Mouse (Mus musculus) CH12.LX (cell line): ENCODE data around the gene Ifnar1. TPM values are rescaled to one million over a fixed set of nuclear protein-coding genes. Genes with fewer than 3 reads are reported as not detected.

ENCODE experiments used
- DNase-seq: peaks from one replicate; pipeline ENCODE4 v3.0.0-alpha.2; 2013; ENCODE audit errors: extremely low read depth
- H3K27ac ChIP-seq: 2 replicates; pipeline ENCODE4 v1.5.1; 2012; ENCODE audit warnings: low read depth, mild to moderate bottlenecking, control low read depth, moderate library complexity; ENCODE audit not compliant: insufficient read depth
- H3K27me3 ChIP-seq: replicated peaks from 2 replicates; pipeline ENCODE3; 2012; ENCODE audit warnings: inconsistent platforms
- H3K36me3 ChIP-seq, 2 experiments: replicated peaks in 1 of 2; 2 replicates each; pipeline versions ENCODE3 to v1.6.1; 2012; ENCODE audit warnings: inconsistent platforms in 1 of 2, low read length in 1 of 2, mild to moderate bottlenecking in 1 of 2, mixed read lengths in 1 of 2, moderate library complexity in 1 of 2; ENCODE audit not compliant: control insufficient read depth in 1 of 2, insufficient read depth in 1 of 2
- H3K4me1 ChIP-seq, 2 experiments: 2 replicates each; pipeline ENCODE4 v1.6.1; 2012; ENCODE audit warnings: inconsistent platforms in 1 of 2, moderate library complexity in 1 of 2; ENCODE audit not compliant: insufficient read depth in 2 of 2, control insufficient read depth in 1 of 2
- H3K4me2 ChIP-seq: 2 replicates; pipeline ENCODE4 v1.6.1; 2012; ENCODE audit warnings: low read depth, mild to moderate bottlenecking, control low read depth; ENCODE audit not compliant: poor library complexity, insufficient read depth, severe bottlenecking
- H3K4me3 ChIP-seq, 3 experiments: fragments of 150-350 bp in 1 of 3; sonication (generic) in 1 of 3; replicated peaks in 1 of 3; 2 replicates each; pipeline versions ENCODE3 to v1.5.1; 2011 to 2012; ENCODE audit warnings: low read depth in 2 of 3, low read length in 2 of 3, mild to moderate bottlenecking in 2 of 3, moderate library complexity in 2 of 3, control low read depth in 1 of 3, improper control_type of control experiment in 1 of 3, inconsistent platforms in 1 of 3, mixed read lengths in 1 of 3; ENCODE audit not compliant: poor library complexity in 1 of 3
- H3K79me2 ChIP-seq: replicated peaks from 2 replicates; pipeline ENCODE4 v1.6.1; 2012; ENCODE audit warnings: mild to moderate bottlenecking, moderate library complexity; ENCODE audit not compliant: control insufficient read depth, poor library complexity, insufficient read depth, severe bottlenecking; ENCODE audit errors: extremely low read depth
- H3K9ac ChIP-seq: 2 replicates; pipeline ENCODE4 v1.6.1; 2012; ENCODE audit warnings: low read depth, mild to moderate bottlenecking, control low read depth, moderate library complexity; ENCODE audit not compliant: insufficient read depth
- H3K9me3 ChIP-seq: replicated peaks from 2 replicates; pipeline ENCODE3; 2012; ENCODE audit warnings: low read length, inconsistent platforms, mixed read lengths
- BHLHE40 ChIP-seq: IDR thresholded peaks from 2 replicates; pipeline ENCODE4 v1.6.1; 2011; ENCODE audit warnings: mild to moderate bottlenecking, low read depth, low read length, improper control_type of control experiment
- CHD1 ChIP-seq: IDR thresholded peaks from 2 replicates; pipeline ENCODE4 v1.6.1; 2012; ENCODE audit warnings: low read depth, low read length, improper control_type of control experiment, inconsistent platforms
- CHD2 ChIP-seq: IDR thresholded peaks from 2 replicates; pipeline ENCODE4 v1.6.1; 2011; ENCODE audit warnings: low read length, improper control_type of control experiment
- CTCF ChIP-seq, 2 experiments: IDR thresholded peaks in 1 of 2; conservative IDR thresholded peaks in 1 of 2; 2 replicates each; pipeline ENCODE4 v1.5.1; 2011 to 2012; ENCODE audit warnings: low read depth in 2 of 2, low read length in 2 of 2, improper control_type of control experiment in 1 of 2, inconsistent platforms in 1 of 2, mild to moderate bottlenecking in 1 of 2, moderate library complexity in 1 of 2
- E2F4 ChIP-seq: IDR thresholded peaks from 2 replicates; pipeline ENCODE4 v1.6.1; 2011; ENCODE audit warnings: low read depth, low read length, improper control_type of control experiment; ENCODE audit not compliant: insufficient replicate concordance
- ELF1 ChIP-seq: IDR thresholded peaks from 2 replicates; pipeline ENCODE4 v1.6.1; 2014; ENCODE audit warnings: low read depth, mild to moderate bottlenecking, inconsistent platforms, low read length, improper control_type of control experiment
- EP300 ChIP-seq: IDR thresholded peaks from 2 replicates; pipeline ENCODE4 v1.6.1; 2011; ENCODE audit warnings: low read length, improper control_type of control experiment
- ETS1 ChIP-seq: conservative IDR thresholded peaks from 2 replicates; pipeline ENCODE4 v1.6.1; 2012; ENCODE audit warnings: low read depth, mild to moderate bottlenecking, inconsistent platforms, low read length, improper control_type of control experiment, moderate library complexity
- GABPA ChIP-seq: IDR thresholded peaks from 2 replicates; pipeline ENCODE4 v1.6.1; 2012; ENCODE audit warnings: low read depth, low read length, improper control_type of control experiment, inconsistent platforms; ENCODE audit not compliant: insufficient replicate concordance
- HCFC1 ChIP-seq: IDR thresholded peaks from 2 replicates; pipeline ENCODE4 v1.6.1; 2012; ENCODE audit warnings: low read depth, mild to moderate bottlenecking, inconsistent platforms, low read length, improper control_type of control experiment
- IRF4 ChIP-seq: IDR thresholded peaks from 2 replicates; pipeline ENCODE4 v1.6.1; 2014; ENCODE audit warnings: low read depth, mild to moderate bottlenecking, inconsistent platforms, low read length, improper control_type of control experiment
- JUN ChIP-seq: IDR thresholded peaks from 2 replicates; pipeline ENCODE4 v1.6.1; 2011; ENCODE audit warnings: low read depth, mild to moderate bottlenecking, low read length, improper control_type of control experiment, moderate library complexity; ENCODE audit not compliant: insufficient read depth
- JUND ChIP-seq: conservative IDR thresholded peaks from 2 replicates; pipeline ENCODE4 v1.6.1; 2011; ENCODE audit warnings: low read depth, low read length, improper control_type of control experiment
- KAT2A ChIP-seq: IDR thresholded peaks from 2 replicates; pipeline ENCODE4 v1.6.1; 2012; ENCODE audit warnings: low read length, improper control_type of control experiment, inconsistent platforms; ENCODE audit not compliant: insufficient replicate concordance
- MAFK ChIP-seq: IDR thresholded peaks from 2 replicates; pipeline ENCODE4 v1.6.1; 2011; ENCODE audit warnings: low read length, improper control_type of control experiment; ENCODE audit not compliant: insufficient replicate concordance
- MAX ChIP-seq: IDR thresholded peaks from 2 replicates; pipeline ENCODE4 v1.6.1; 2011; ENCODE audit warnings: low read length, improper control_type of control experiment
- MAZ ChIP-seq: IDR thresholded peaks from 2 replicates; pipeline ENCODE4 v1.6.1; 2012; ENCODE audit warnings: low read depth, mild to moderate bottlenecking, inconsistent platforms, low read length, improper control_type of control experiment, moderate library complexity
- MEF2A ChIP-seq: IDR thresholded peaks from 2 replicates; pipeline ENCODE4 v1.6.1; 2014; ENCODE audit warnings: low read depth, mild to moderate bottlenecking, inconsistent platforms, low read length, improper control_type of control experiment, borderline replicate concordance
- MXI1 ChIP-seq: IDR thresholded peaks from 2 replicates; pipeline ENCODE4 v1.6.1; 2011; ENCODE audit warnings: mild to moderate bottlenecking, low read depth, low read length, improper control_type of control experiment
- MYC ChIP-seq: IDR thresholded peaks from 2 replicates; pipeline ENCODE4 v1.6.1; 2011; ENCODE audit warnings: low read depth, mild to moderate bottlenecking, improper control_type of control experiment, low read length
- NELFE ChIP-seq: IDR thresholded peaks from 2 replicates; pipeline ENCODE4 v1.6.1; 2011; ENCODE audit warnings: low read depth, low read length, improper control_type of control experiment
- NRF1 ChIP-seq: IDR thresholded peaks from 2 replicates; pipeline ENCODE4 v1.6.1; 2014; ENCODE audit warnings: low read depth, mild to moderate bottlenecking, inconsistent platforms, low read length, improper control_type of control experiment, moderate library complexity
- PAX5 ChIP-seq: IDR thresholded peaks from 2 replicates; pipeline ENCODE4 v1.6.1; 2012; ENCODE audit warnings: low read length, inconsistent platforms, mixed read lengths
- POLR2A ChIP-seq: IDR thresholded peaks from 2 replicates; pipeline ENCODE4 v1.6.1; 2011; ENCODE audit warnings: low read depth, mild to moderate bottlenecking, improper control_type of control experiment, low read length
- POLR2AphosphoS2 ChIP-seq: IDR thresholded peaks from 2 replicates; pipeline ENCODE4 v1.6.1; 2011; ENCODE audit warnings: low read depth, low read length, improper control_type of control experiment
- RAD21 ChIP-seq: IDR thresholded peaks from 2 replicates; pipeline ENCODE4 v1.6.1; 2011; ENCODE audit warnings: low read depth, mild to moderate bottlenecking, low read length, improper control_type of control experiment, moderate library complexity
- RCOR1 ChIP-seq: conservative IDR thresholded peaks from 2 replicates; pipeline ENCODE4 v1.6.1; 2012; ENCODE audit warnings: low read depth, mild to moderate bottlenecking, inconsistent platforms, low read length, improper control_type of control experiment
- SIN3A ChIP-seq: IDR thresholded peaks from 2 replicates; pipeline ENCODE4 v1.6.1; 2012; ENCODE audit warnings: low read length, improper control_type of control experiment, inconsistent platforms
- SMC3 ChIP-seq: IDR thresholded peaks from 2 replicates; pipeline ENCODE4 v1.6.1; 2011; ENCODE audit warnings: low read depth, low read length, improper control_type of control experiment
- TBP ChIP-seq: conservative IDR thresholded peaks from 2 replicates; pipeline ENCODE4 v1.6.1; 2011; ENCODE audit warnings: low read depth, low read length, improper control_type of control experiment
- TCF12 ChIP-seq: IDR thresholded peaks from 2 replicates; pipeline ENCODE4 v1.6.1; 2014; ENCODE audit warnings: low read depth, mild to moderate bottlenecking, inconsistent platforms, low read length, improper control_type of control experiment
- UBTF ChIP-seq: IDR thresholded peaks from 2 replicates; pipeline ENCODE4 v1.6.1; 2012; ENCODE audit warnings: low read depth, mild to moderate bottlenecking, inconsistent platforms, low read length, improper control_type of control experiment, moderate library complexity
- USF1 ChIP-seq: IDR thresholded peaks from 2 replicates; pipeline ENCODE4 v1.6.1; 2014; ENCODE audit warnings: low read depth, mild to moderate bottlenecking, inconsistent platforms, low read length, improper control_type of control experiment
- USF2 ChIP-seq: conservative IDR thresholded peaks from 2 replicates; pipeline ENCODE4 v1.6.1; 2011; ENCODE audit warnings: low read depth, low read length, improper control_type of control experiment
- ZC3H11A ChIP-seq: IDR thresholded peaks from 2 replicates; pipeline ENCODE4 v1.6.1; 2012; ENCODE audit warnings: low read depth, mild to moderate bottlenecking, inconsistent platforms, low read length, improper control_type of control experiment
- ZKSCAN1 ChIP-seq: IDR thresholded peaks from 2 replicates; pipeline ENCODE4 v1.6.1; 2012; ENCODE audit warnings: low read depth, inconsistent platforms, low read length, improper control_type of control experiment, borderline replicate concordance
- ZMIZ1 ChIP-seq: IDR thresholded peaks from 2 replicates; pipeline ENCODE4 v1.6.1; 2012; ENCODE audit warnings: low read depth, mild to moderate bottlenecking, inconsistent platforms, low read length, improper control_type of control experiment
- ZNF384 ChIP-seq: IDR thresholded peaks from 2 replicates; pipeline ENCODE4 v1.6.1; 2012; ENCODE audit warnings: low read depth, low read length, improper control_type of control experiment, inconsistent platforms
- dilution Hi-C: fragments of 300-500 bp; cut with MboI; formaldehyde crosslinking; loops from 2 replicates; pipeline ENCODE4 v1.14.3; 2020; ENCODE audit warnings: low sequenced_read_pairs; ENCODE audit not compliant: extremely low pct_unique_long_range_greater_than_20kb, extremely low pct_ligation_motif_present
- in situ Hi-C: fragments of 300-500 bp; cut with MboI; formaldehyde crosslinking; loops from 3 replicates; pipeline ENCODE4 v1.14.3; 2019; ENCODE audit warnings: low sequenced_read_pairs, low pct_ligation_motif_present, low pct_unique_long_range_greater_than_20kb, mixed read lengths
- polyA plus RNA-seq: library from polyadenylated mRNA; unstranded; fragments of >175 nt; gene quantifications from 2 replicates; pipeline ENCODE4 v1.2.1, GENCODE M21; 2012; ENCODE audit warnings: low read depth; ENCODE audit not compliant: insufficient read length
- total RNA-seq, 2 experiments: library from RNA; depleted of rRNA; stranded (reverse); fragments of 300-350 nt in 1 of 2; fragments of >200 nt in 1 of 2; gene quantifications; 2 replicates each; pipeline ENCODE4 v1.2.3; 2012 to 2014

Ifnar1 gene
- total and polyA plus RNA-seq, 3 experiments = 32.8 to 49.4 (median 40.3) TPM

DNA sequence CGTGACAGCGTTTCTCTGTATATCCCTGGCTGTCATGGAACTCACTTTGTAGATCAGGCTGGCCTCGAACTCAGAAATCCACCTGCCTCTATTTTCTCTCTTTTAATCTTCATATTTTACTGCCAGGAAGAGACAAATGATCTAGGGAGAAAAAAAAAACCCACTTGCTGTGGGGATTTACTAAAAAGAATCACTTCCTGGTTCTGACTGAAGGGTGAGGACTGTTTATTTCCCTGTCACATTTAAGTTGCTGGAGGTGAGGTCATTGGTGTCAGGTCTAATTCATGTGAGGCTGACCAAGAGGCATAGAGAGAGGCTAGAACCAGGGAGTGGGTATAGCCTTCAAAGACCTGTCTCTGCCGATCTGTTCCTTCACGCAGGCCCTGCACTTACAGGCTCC, 64.6 kb downstream of the Ifnar1 start:
- Histone ChIP-seq H3K27ac (peak overlapping the region; percentile 18; the same call in 1 of the 2 replicates), H3K4me1 (peaks cover 22 to 67% of the 10 kb centered on the region in 2 experiments), H3K4me3 (peak overlapping the region in 2 of 3 experiments; percentile 85 to 99), H3K4me2 (peak overlapping the region; percentile 97)
- in situ Hi-C loops = no loop called here
- peak; percentile 87 for TF ChIP-seq ELF1
- peak; percentile 72 for TF ChIP-seq EP300
- no peak for TF ChIP-seq MAZ
- peak; percentile 93 for TF ChIP-seq ZNF384
- no peak; the same call in 1 of the 2 replicates for TF ChIP-seq RCOR1
- no peak for TF ChIP-seq CHD2
- peak; percentile 72 for TF ChIP-seq IRF4
- TF ChIP-seq RAD21 = no peak
- no peak for TF ChIP-seq CTCF (conservative IDR thresholded peaks at IDR 0.05 in 1 of 2, IDR thresholded peaks at IDR 0.05 in 1 of 2; ENCODE audit: low read depth in 2 of 2, low read length in 2 of 2)
- peak; percentile 82 for TF ChIP-seq SIN3A
- peak; percentile 59; the same call in 1 of the 2 replicates for TF ChIP-seq ETS1
- TF ChIP-seq MEF2A = no peak
- TF ChIP-seq BHLHE40 = peak; percentile 74
- no peak for TF ChIP-seq NRF1
- no peak for TF ChIP-seq SMC3
- TF ChIP-seq MAFK = no peak
- no peak for TF ChIP-seq GABPA
- peak; percentile 33; the same call in 1 of the 2 replicates for TF ChIP-seq MYC
- TF ChIP-seq NELFE = no peak
- peak; percentile 48; the same call in 1 of the 2 replicates for TF ChIP-seq JUND
- TF ChIP-seq ZMIZ1 = no peak
- no peak for TF ChIP-seq UBTF
- no peak for TF ChIP-seq PAX5
- TF ChIP-seq KAT2A = no peak
- TF ChIP-seq USF1 = no peak
- no peak for TF ChIP-seq ZKSCAN1
- peak; percentile 78; the same call in 1 of the 2 replicates for TF ChIP-seq MXI1
- TF ChIP-seq JUN = peak; percentile 72
- TF ChIP-seq POLR2A = no peak
- no peak for TF ChIP-seq TBP
- TF ChIP-seq TCF12 = no peak
- TF ChIP-seq HCFC1 = no peak
- no peak for TF ChIP-seq E2F4
- TF ChIP-seq POLR2AphosphoS2 = no peak
- no peak; the same call in 1 of the 2 replicates for TF ChIP-seq CHD1
- peak; percentile 45; the same call in 1 of the 2 replicates for TF ChIP-seq MAX
- no peak for TF ChIP-seq USF2
- TF ChIP-seq ZC3H11A = no peak
- TF ChIP-seq, all 38 proteins: peak for 12
- dilution Hi-C loops = no loop called here
- Histone ChIP-seq H3K9me3 (no peaks in the 10 kb centered on the region), H3K27me3 (no peaks in the 10 kb centered on the region), H3K79me2 (peaks cover 67% of the 10 kb centered on the region), H3K9ac (peak overlapping the region; percentile 94), H3K36me3 (peaks cover 30 to 43% of the 10 kb centered on the region in 2 experiments)
- DNase-seq = peak; percentile 52
